Mouse (Mus musculus): ENCODE results near the gene Unc119b.
"Not testable (repeated sequence)": the region's sequence is repeated elsewhere in the genome, so short reads cannot be mapped to it uniquely, and the experiment has no call there.

The Unc119b gene

DNA sequence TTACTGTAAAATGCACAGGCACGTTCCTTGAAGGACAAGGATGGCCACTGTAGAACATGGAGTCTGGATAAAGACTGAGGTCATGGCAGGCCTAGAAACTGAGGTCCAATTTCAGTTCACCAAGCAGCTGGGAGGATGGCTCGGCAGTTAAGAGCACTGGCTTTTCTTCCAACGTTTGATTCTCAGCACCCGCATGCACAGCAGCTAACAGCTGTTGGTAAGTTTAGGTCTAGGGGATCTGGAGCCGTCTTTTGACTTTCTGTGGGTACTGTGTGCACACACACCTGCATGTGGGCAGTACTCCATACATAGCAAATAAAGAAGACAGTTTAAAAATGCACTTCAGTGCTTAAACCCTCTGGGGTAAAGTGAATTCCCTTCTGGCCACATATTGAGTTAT is 53.1 kb downstream of the Unc119b start:
- H3K9me3 ChIP-seq (ENCODE audit: low read length): no peaks in the 10 kb centered on the region
- peaks cover 80% of the 10 kb centered on the region for H3K36me3 ChIP-seq (ENCODE audit: insufficient read depth, low read length)
- no peaks in the 10 kb centered on the region for H3K27me3 ChIP-seq (ENCODE audit: insufficient read depth, low read length)
- no peak overlapping the region for H3K4me3 ChIP-seq (replicated peaks; ENCODE audit: low read length)
- H3K4me1 ChIP-seq (replicated peaks; ENCODE audit: low read depth, low read length): peaks cover 24% of the 10 kb centered on the region
- TF ChIP-seq POU5F1 (IDR thresholded peaks at IDR 0.05; ENCODE audit: borderline replicate concordance, low read length) (no peak), NANOG (IDR thresholded peaks at IDR 0.05; ENCODE audit: borderline replicate concordance, low read length) (no peak), CTCF (conservative IDR thresholded peaks at IDR 0.05; ENCODE audit: low read length) (no peak)

DNA sequence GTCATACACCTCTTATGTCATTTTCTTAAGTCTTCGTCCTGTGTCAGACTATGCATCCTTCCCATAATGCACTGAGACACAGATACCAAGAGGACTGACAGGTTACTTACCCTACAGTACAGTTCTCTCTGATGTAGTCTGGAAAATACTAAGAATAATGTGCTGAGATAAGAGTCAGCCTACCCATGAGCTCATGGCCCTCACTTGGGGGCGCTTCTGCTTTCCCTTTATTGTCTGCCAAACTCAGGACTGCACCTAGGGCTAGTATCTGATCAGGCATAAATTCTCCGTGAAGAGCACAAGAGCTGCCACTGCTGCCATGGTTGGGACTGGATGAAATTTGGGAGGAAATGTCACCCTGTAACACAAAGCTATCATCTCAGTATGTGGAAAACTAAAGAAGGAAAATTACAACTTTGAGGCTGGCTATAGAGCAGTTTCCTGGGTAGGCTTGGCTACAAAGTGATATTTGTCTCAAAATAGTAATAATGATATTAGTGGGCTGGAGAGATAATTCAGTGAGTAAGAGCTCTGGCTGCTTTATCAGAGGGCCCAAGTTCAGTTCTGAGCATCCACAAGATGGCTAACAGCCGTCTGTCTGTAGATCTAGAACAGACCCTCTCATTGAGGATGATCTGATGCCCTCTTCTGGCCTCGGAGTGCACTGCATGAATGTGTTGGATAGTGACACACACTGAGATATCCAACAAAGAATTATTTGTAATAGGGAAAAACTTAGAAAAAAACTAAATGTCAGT is 58.5 kb downstream of the Unc119b start:
- Histone ChIP-seq H3K36me3 (ENCODE audit: insufficient read depth, low read length) (peaks cover 62% of the 10 kb centered on the region), H3K9me3 (ENCODE audit: low read length) (no peaks in the 10 kb centered on the region), H3K27me3 (ENCODE audit: insufficient read depth, low read length) (no peaks in the 10 kb centered on the region), H3K4me3 (replicated peaks; ENCODE audit: low read length) (no peak overlapping the region), H3K4me1 (replicated peaks; ENCODE audit: low read depth, low read length) (peaks cover 27% of the 10 kb centered on the region)
- no peak for TF ChIP-seq POU5F1 (IDR thresholded peaks at IDR 0.05; ENCODE audit: borderline replicate concordance, low read length)
- no peak for TF ChIP-seq NANOG (IDR thresholded peaks at IDR 0.05; ENCODE audit: borderline replicate concordance, low read length)
- peak; percentile 73 for TF ChIP-seq CTCF (conservative IDR thresholded peaks at IDR 0.05; ENCODE audit: low read length)

DNA sequence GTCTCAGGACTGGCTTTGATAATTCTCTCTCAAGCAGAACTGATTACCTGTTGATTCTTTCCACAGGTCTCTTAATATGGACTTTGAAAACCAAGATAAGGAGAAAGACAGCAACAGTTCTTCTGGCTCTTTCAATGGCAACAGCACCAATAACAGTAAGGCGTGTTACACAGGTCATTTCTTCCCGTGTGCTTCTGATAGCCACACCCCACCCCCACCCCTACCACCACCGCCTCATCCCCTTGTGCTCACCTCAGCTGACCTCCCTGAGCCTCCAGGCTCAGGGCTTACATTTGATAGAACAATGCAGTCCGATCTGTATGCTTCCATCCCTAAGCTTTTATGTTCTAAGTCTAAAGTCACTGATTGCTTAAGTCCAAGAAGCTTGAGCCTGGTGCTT is 60.0 kb downstream of the Unc119b start:
- Histone ChIP-seq H3K27me3 (ENCODE audit: insufficient read depth, low read length) (no peaks in the 10 kb centered on the region), H3K9me3 (ENCODE audit: low read length) (no peaks in the 10 kb centered on the region)
- TF ChIP-seq NANOG (IDR thresholded peaks at IDR 0.05; ENCODE audit: borderline replicate concordance, low read length): no peak
- no peak for TF ChIP-seq CTCF (conservative IDR thresholded peaks at IDR 0.05; ENCODE audit: low read length)
- no peak for TF ChIP-seq POU5F1 (IDR thresholded peaks at IDR 0.05; ENCODE audit: borderline replicate concordance, low read length)

DNA sequence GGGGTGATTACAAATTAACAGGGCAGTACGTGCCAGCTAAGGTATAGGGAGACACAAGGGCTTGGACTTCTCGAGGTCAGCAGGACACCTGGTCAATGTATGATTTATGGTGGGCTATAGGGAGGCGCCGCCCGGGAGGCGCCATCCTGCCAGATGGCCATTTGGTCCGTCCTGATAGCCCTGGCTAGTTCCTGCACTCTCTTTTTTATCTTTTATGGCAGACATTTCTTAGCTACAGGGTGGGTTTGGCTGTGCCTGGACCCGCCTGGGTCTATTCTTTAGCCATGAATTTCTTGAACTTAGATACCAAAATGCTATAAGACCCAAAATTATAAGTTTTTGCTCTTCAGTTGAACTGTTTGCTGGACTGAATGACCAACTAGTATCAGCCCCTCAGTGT is 61.5 kb downstream of the Unc119b start:
- not testable (repeated sequence) for H3K27me3 ChIP-seq (ENCODE audit: insufficient read depth, low read length); H3K9me3 ChIP-seq (ENCODE audit: low read length); H3K4me3 ChIP-seq (replicated peaks; ENCODE audit: low read length)
- Histone ChIP-seq H3K4me1 (replicated peaks; ENCODE audit: low read depth, low read length) (peaks cover 39% of the 10 kb centered on the region), H3K36me3 (ENCODE audit: insufficient read depth, low read length) (peaks cover 49% of the 10 kb centered on the region)

More for the DNA sequence above, 60.0 kb downstream of the Unc119b start:
- peaks cover 56% of the 10 kb centered on the region for H3K36me3 ChIP-seq (ENCODE audit: insufficient read depth, low read length)
- peaks cover 37% of the 10 kb centered on the region for H3K4me1 ChIP-seq (replicated peaks; ENCODE audit: low read depth, low read length)
- no peak overlapping the region for H3K4me3 ChIP-seq (replicated peaks; ENCODE audit: low read length)
